Mouse (Mus musculus) layer of hippocampus, adult 9-11 months (tissue): Measurements from ENCODE around the gene Fam196b.

Source experiments
- DNase-seq: peaks from one replicate; pipeline ENCODE4 v3.0.0; 2022

Gene Fam196b

DNA sequence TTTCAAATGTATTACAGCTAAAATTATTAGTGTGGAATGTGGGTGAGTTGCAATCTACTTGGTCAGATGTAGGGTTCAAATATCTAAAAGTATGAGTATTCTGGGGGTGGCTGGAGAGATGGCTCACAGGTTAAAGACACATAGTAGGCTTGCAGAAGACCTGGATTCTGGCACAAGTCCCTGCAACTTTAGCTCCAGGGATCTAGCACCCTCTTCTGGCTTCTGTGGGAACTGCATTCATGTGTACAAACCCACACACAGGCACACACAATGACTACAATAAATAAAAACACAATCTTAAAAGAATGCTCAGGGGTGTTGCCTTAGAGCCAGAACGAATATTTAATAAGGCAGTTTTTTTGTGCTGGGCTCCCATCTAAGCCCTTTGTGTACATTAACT lies 23.3 kb downstream of the Fam196b start:
- no peak for DNase-seq

DNA sequence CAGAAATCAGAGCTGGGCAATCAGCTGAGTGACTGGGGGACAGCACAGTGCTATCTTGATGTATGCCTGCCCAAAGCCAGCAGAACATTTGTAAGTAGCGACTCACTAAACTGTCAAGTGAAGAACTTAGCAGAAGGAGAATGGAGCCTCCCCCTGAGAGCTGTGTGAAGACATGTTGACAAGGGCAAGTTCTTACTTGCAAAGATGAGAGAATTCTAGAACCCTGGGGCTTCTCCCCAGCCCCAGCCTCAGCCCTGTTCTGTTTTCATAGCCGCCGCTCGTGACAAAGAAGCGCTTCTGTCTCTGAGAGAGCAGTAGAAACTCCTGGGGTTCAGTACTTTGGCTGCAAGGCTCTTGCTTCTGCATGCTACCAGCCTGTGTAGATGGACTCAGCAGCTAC lies 25.1 kb downstream of the Fam196b start:
- no peak for DNase-seq

GRCm38 (mm10) chr11:34343742-34344307 lies 29.2 kb downstream of the Fam196b start:
- DNase-seq: no peak

DNA sequence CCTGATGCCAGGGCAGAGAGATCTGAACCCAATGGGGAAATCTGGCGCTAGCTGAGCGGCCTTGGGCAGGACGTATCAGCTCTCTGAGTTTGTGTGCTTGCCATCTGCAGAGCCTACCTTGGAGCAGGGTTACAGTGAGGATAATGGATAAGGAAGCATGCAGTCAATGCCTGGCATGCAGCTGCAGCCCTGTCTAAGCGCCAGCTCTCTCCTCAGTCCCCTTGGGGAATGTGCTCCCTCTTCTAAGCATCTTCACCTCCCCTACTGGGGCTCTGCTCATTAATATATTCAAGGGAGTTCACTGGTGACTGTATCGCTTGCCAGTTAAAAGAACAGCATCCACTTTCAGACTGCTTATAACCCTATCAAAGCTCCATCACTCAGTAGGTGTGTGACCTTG lies 29.7 kb downstream of the Fam196b start:
- no peak for DNase-seq

GRCm38 (mm10) chr11:34348287-34348918 lies 33.8 kb downstream of the Fam196b start:
- DNase-seq: peak; percentile 66

DNA sequence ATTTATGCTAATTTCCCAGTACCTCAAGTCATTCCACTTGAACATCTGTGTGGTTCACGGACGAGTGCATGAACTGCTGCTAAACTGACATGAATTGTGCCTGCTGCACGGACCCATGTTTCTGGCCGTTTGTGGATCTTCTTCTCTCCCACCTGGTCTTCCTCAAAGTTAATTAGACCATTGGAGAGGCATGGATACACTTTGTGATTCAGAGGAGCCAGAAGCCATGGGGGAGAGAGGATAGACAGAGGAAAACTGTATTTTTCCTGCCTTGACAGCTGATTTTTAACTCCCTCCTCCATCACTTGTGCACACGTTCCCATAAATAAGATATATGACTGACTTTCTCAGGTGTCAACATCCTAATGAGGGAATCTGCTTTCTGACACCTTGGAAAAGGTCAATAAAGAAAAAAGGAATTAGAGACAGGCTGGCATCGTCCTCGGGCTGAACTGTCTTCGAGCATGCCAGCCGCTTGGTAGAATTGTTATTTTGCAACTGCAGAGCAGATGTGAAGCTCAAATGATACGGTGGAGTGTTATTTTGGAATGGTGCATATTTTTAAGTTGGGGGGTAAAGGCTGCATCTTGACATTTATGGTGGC lies 34.9 kb downstream of the Fam196b start:
- no peak for DNase-seq

- DNase-seq: no peak
Measured at GRCm38 (mm10) chr11:34355406-34355805, 40.8 kb downstream of the Fam196b start.

GRCm38 (mm10) chr11:34356109-34356508 lies 41.5 kb downstream of the Fam196b start:
- no peak for DNase-seq

GRCm38 (mm10) chr11:34372224-34372623 lies 57.6 kb downstream of the Fam196b start:
- no peak for DNase-seq

- DNase-seq: no peak
Measured at GRCm38 (mm10) chr11:34375557-34375956, 60.9 kb downstream of the Fam196b start.

GRCm38 (mm10) chr11:34377649-34378048 lies 63.0 kb downstream of the Fam196b start:
- no peak for DNase-seq

DNA sequence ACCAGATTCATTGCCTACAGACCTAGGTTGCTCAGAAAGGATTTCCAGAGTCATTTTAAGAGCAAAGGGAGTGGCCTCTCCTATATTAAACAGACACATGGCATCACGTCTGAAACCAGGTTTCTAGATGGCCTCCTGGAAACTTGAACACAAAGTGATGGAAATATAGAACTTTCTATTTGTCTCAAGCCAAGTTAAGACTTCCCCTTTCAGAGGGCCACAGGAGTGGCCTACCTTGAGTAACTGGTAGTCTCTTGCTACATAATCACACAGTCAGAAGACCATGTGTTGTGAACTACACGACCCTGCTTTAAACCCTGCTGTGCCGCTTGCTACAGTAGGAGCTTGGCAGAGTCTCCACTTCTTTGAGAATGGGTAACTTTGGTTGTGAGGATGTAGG lies 68.9 kb downstream of the Fam196b start:
- DNase-seq: no peak

GRCm38 (mm10) chr11:34384178-34384577 lies 69.6 kb downstream of the Fam196b start:
- DNase-seq: no peak

DNA sequence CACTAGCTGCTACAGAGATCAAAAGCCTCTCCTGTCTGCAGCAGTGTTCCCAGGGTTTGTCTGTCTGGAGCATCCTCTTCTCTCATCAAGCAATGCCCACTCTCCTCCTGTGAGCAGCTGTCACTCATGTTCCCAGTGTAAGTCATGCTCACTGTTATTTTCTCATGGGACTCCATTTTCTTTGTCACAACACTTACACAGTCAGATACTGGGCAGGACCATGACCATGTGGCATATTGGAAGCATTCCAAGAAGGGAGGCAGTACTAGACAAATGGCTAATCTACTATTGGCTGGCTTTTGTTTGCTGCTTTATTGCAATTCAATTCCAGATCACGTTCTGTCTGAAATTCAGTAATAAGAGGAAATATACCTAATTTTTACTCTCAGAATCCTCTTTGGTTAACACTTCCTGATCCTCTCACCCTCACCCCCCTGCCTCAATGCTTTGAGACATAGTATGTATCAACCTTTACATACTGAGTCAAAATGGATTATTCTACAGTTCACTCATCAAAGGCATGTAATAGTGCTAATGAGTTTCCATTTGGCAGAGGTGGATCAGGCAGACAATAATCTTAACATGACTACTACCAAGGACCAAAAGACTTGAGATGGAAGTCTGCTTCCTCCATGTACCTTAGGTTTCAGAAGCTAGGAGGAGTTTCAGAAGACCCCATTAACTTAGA lies 70.5 kb downstream of the Fam196b start:
- DNase-seq: peak; percentile 21

GRCm38 (mm10) chr11:34389261-34390116 lies 74.9 kb downstream of the Fam196b start:
- DNase-seq: peak; percentile 8

DNA sequence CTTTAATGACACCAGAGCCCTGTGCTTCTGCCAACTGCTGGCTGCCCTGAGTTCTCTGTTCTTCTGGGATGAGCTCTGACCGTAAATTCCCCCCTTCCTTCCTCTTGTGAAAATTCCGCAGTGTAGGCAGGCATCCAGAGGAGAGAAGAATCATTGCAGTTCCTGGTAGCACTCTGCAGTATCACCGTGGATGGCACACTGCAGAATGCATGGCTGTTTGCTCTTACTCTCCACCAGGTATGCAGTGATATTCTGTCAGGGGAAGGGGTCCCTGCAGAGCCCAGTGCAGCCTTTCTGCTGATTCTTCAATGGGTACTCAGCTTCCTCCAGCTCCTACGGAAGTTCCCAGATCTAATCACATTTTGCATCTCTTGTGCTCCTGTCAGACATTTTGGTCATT lies 77.5 kb downstream of the Fam196b start:
- no peak for DNase-seq

DNA sequence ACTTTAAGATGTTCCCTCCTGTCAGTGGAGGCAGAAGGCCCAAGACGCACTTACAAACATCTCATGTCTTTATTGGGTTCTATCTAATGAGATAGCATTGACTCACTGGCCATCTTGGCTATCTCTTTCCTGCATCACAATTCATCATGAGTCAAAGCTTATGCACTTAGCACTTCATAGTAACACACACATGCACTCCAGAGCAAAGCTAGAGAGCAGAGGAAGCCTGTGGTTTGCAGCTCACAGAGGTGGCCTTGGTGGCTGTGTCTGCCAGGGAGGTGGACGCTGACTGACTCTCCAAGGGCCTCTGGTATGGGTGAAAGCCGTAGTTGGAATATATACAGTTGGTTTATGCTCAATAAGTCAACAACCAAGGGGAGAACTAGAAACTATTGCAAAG lies 81.2 kb downstream of the Fam196b start:
- DNase-seq: no peak

DNA sequence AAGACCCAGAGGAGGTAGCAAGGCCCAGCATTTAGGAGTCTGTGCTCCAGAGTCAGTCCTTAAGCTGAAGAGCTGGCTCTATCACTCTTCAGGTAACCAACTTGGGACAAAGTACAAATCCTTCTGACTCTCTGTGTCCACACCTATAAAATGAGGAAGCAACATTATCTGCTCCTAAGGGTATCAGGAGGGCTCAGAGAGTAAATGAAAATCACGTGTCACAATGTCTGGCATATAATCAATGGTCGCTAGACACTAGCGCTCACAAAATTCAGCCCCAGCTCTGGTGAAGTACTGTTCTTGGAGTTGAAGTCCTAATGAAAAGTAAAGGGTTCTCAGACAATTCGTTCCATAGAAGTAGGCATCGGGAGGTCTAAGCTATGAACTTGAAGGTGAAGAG lies 83.0 kb downstream of the Fam196b start:
- DNase-seq: no peak

- DNase-seq: no peak
Measured at GRCm38 (mm10) chr11:34398555-34398954, 83.9 kb downstream of the Fam196b start.

DNA sequence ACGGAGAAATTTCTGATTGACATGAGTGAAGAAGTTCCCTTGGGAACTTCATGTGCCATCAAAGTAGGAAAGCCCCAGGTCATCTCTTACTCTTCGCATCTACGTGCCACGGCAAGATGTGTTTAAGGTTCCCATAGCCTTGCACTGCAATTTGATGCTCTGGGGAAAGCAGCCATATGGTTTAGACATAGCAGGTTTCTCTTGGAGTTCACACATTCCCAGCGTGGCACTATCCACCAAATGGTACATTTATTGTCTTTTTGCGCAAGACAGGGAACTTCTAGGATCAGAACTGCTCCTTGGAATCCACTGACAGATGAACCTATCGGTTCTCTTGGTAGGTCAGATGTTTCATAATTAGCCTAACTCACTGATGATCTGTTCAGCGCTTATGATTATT lies 86.7 kb downstream of the Fam196b start:
- DNase-seq: no peak

GRCm38 (mm10) chr11:34405311-34405710 lies 90.7 kb downstream of the Fam196b start:
- no peak for DNase-seq

- DNase-seq: no peak
Measured at GRCm38 (mm10) chr11:34406309-34406708, 91.7 kb downstream of the Fam196b start.

DNA sequence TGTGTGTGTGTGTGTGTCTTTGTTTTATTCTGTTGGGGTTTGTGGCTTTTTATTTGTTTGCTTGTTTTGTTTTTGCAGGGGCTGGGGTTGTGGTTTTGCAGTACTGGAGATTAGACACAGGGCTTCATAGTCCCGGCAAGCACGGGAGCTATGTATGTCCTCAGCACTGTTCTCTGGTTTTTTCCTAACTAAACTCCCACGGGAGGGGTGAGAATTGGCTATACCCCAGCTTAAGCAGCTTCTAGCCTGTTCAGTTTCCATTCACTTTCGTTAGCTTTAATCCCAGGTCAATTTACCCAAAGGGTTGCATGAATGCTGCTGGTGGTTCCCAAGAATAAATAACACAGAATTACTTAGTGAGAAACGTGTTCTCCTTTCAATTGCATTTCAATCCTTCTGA lies 92.2 kb downstream of the Fam196b start:
- DNase-seq: no peak
